Mouse (Mus musculus): ENCODE data around the gene Pcgf6. TPM values are rescaled to one million over a fixed set of nuclear protein-coding genes. Genes with fewer than 3 reads are reported as not detected.

The Pcgf6 gene
- total and polyA plus RNA-seq, 2 experiments from 2014 or later, result 23.6 to 26.3 TPM

GRCm38 (mm10) chr19:47015396-47015795, 35.3 kb downstream of the Pcgf6 start:
- H3K27ac ChIP-seq (ENCODE audit: low read depth, low read length), result peak overlapping the region; percentile 98
- peak overlapping the region; percentile 62 for H3K4me2 ChIP-seq (ENCODE audit: low read depth, low read length, poor library complexity, severe bottlenecking)
- peak overlapping the region; percentile 96 for H3K9ac ChIP-seq (replicated peaks; ENCODE audit: low read length, poor library complexity, severe bottlenecking)
- H3K4me1 ChIP-seq (ENCODE audit: insufficient read depth, low read length), result peaks cover 2% of the 10 kb centered on the region
- no peaks in the 10 kb centered on the region for H3K27me3 ChIP-seq (ENCODE audit: insufficient read depth, low read length)
- WGBS, result 1% methylated on average over 37 of the region's 37 CpGs
- peak; percentile 39 for DNase-seq (ENCODE audit: low spot score)
- H3K9me3 ChIP-seq (ENCODE audit: low read length), result no peaks in the 10 kb centered on the region
- H3K4me3 ChIP-seq (ENCODE audit: low read depth, low read length), result peak overlapping the region; percentile 84
- TF ChIP-seq CTCF (IDR thresholded peaks at IDR 0.05), result no peak
- ATAC-seq (ENCODE audit: low FRiP score), result peak; percentile 6; the same call in 1 of the 2 replicates
- no peaks in the 10 kb centered on the region for H3K36me3 ChIP-seq (ENCODE audit: insufficient read depth, low read length)

- peak; percentile 41 for TF ChIP-seq CTCF (IDR thresholded peaks at IDR 0.05)
- WGBS, result under 1% methylated on average over 120 of the region's 124 CpGs
- peaks cover 2% of the 10 kb centered on the region for H3K4me1 ChIP-seq (ENCODE audit: insufficient read depth, low read length)
- H3K27ac ChIP-seq (ENCODE audit: low read depth, low read length), result peak within 1 kb of the TSS; percentile 98
- peak; percentile 87 for DNase-seq (ENCODE audit: low spot score)
- no peaks in the 10 kb centered on the region for H3K36me3 ChIP-seq (ENCODE audit: insufficient read depth, low read length)
- peak within 1 kb of the TSS; percentile 62 for H3K4me2 ChIP-seq (ENCODE audit: low read depth, low read length, poor library complexity, severe bottlenecking)
- ATAC-seq (ENCODE audit: low FRiP score), result peak; percentile 84
- H3K4me3 ChIP-seq (ENCODE audit: low read depth, low read length), result peak within 1 kb of the TSS; percentile 84
- no peaks in the 10 kb centered on the region for H3K27me3 ChIP-seq (ENCODE audit: insufficient read depth, low read length)
- no peaks in the 10 kb centered on the region for H3K9me3 ChIP-seq (ENCODE audit: low read length)
- H3K9ac ChIP-seq (replicated peaks; ENCODE audit: low read length, poor library complexity, severe bottlenecking), result peak within 1 kb of the TSS; percentile 96
These were observed 36.0 kb downstream of the Pcgf6 start, which contains the start of the genes Ina and Nt5c2 for GRCm38 (mm10) chr19:47014447-47015381. Gene Ina, plus strand, starts transcription at chr19:47014698. Gene Nt5c2, minus strand, starts transcription at chr19:47015153.

GRCm38 (mm10) chr19:47014159-47014446, 36.6 kb downstream of the Pcgf6 start:
- DNase-seq (ENCODE audit: low spot score), result no peak
- no peak for TF ChIP-seq CTCF (IDR thresholded peaks at IDR 0.05)
- WGBS, result 1% methylated on average over 11 of the region's 11 CpGs

GRCm38 (mm10) chr19:47013340-47014158, 37.2 kb downstream of the Pcgf6 start:
- 8% methylated on average over 20 of the region's 20 CpGs for WGBS
- H3K36me3 ChIP-seq (ENCODE audit: insufficient read depth, low read length), result no peaks in the 10 kb centered on the region
- H3K27me3 ChIP-seq (ENCODE audit: insufficient read depth, low read length), result no peaks in the 10 kb centered on the region
- DNase-seq (ENCODE audit: low spot score) (peak; percentile 42), ATAC-seq (ENCODE audit: low FRiP score) (no peak)
- H3K4me2 ChIP-seq (ENCODE audit: low read depth, low read length, poor library complexity, severe bottlenecking), result peak overlapping the region; percentile 62
- peak overlapping the region; percentile 84 for H3K4me3 ChIP-seq (ENCODE audit: low read depth, low read length)
- no peak for TF ChIP-seq CTCF (IDR thresholded peaks at IDR 0.05)
- H3K9me3 ChIP-seq (ENCODE audit: low read length), result no peaks in the 10 kb centered on the region
- H3K4me1 ChIP-seq (ENCODE audit: insufficient read depth, low read length), result peaks cover 2% of the 10 kb centered on the region; the same call in 1 of the 2 replicates
- H3K9ac ChIP-seq (replicated peaks; ENCODE audit: low read length, poor library complexity, severe bottlenecking), result peak overlapping the region; percentile 96
- peak overlapping the region; percentile 98 for H3K27ac ChIP-seq (ENCODE audit: low read depth, low read length)

More at GRCm38 (mm10) chr19:47014159-47014446, 36.6 kb downstream of the Pcgf6 start:
- peaks cover 2% of the 10 kb centered on the region; the same call in 1 of the 2 replicates for H3K4me1 ChIP-seq (ENCODE audit: insufficient read depth, low read length)
- H3K4me3 ChIP-seq (ENCODE audit: low read depth, low read length), result peak overlapping the region; percentile 84
- no peaks in the 10 kb centered on the region for H3K27me3 ChIP-seq (ENCODE audit: insufficient read depth, low read length)
- H3K9ac ChIP-seq (replicated peaks; ENCODE audit: low read length, poor library complexity, severe bottlenecking), result peak overlapping the region; percentile 96
- H3K9me3 ChIP-seq (ENCODE audit: low read length), result no peaks in the 10 kb centered on the region
- H3K36me3 ChIP-seq (ENCODE audit: insufficient read depth, low read length), result no peaks in the 10 kb centered on the region
- H3K4me2 ChIP-seq (ENCODE audit: low read depth, low read length, poor library complexity, severe bottlenecking), result peak overlapping the region; percentile 62
- H3K27ac ChIP-seq (ENCODE audit: low read depth, low read length), result peak overlapping the region; percentile 98
- ATAC-seq (ENCODE audit: low FRiP score), result 0 out of 2 replicates have a peak, but pooled peaks have one; percentile 4

DNA sequence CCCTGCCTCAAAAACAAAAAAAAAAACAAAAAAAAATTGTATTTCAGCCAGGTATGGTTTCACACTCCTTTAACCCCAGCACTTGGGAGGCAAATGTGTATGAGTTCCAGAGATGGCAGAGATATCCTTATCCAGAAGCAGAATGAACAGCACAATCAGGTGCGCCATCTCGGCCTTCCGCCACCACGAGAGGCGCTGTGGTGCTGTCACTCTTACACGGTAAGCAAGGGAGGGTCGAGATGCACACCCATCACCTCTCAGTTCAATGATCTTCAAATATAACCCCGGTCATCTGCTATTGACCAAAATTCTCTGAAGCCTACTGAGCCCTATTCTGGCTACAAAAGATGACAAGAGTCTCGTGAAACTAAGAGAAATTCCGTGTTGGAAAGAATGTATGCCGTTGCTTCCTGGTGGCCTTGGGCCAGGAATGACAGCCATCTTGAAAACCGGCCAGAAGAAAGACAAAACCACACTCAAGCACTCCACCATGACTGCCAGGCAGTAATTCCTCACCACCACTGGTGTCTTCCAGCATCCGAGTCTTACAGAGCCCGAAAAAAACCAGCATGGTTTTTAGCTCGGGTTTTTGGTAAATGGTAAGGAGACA, 38.1 kb downstream of the Pcgf6 start:
- Histone ChIP-seq H3K4me3 (ENCODE audit: low read depth, low read length) (no peak overlapping the region), H3K36me3 (ENCODE audit: insufficient read depth, low read length) (no peaks in the 10 kb centered on the region), H3K27me3 (ENCODE audit: insufficient read depth, low read length) (no peaks in the 10 kb centered on the region), H3K27ac (ENCODE audit: low read depth, low read length) (no peak overlapping the region), H3K9me3 (ENCODE audit: low read length) (no peaks in the 10 kb centered on the region), H3K4me1 (ENCODE audit: insufficient read depth, low read length) (0 out of 2 replicates have a peak, but pooled peaks cover 2% of the 10 kb centered on the region), H3K9ac (replicated peaks; ENCODE audit: low read length, poor library complexity, severe bottlenecking) (no peak overlapping the region), H3K4me2 (ENCODE audit: low read depth, low read length, poor library complexity, severe bottlenecking) (no peak overlapping the region)
- ATAC-seq (ENCODE audit: low FRiP score), result no peak
- no peak for DNase-seq (ENCODE audit: low spot score)
- peak; percentile 17; the same call in 1 of the 2 replicates for TF ChIP-seq CTCF (IDR thresholded peaks at IDR 0.05)
- WGBS, result 92% methylated on average over 15 of the region's 15 CpGs

Measured in midbrain, postnatal 0 days (tissue).